Mouse (Mus musculus) cerebellum, adult 2 months (tissue): ENCODE measurements around the gene Fam49a.

ENCODE experiments used
- CTCF ChIP-seq: fragments of 200-500 bp; IDR thresholded peaks from 2 replicates; pipeline ENCODE4 v1.5.1; 2011; ENCODE audit warnings: low read depth, mild to moderate bottlenecking, control low read depth, low read length, moderate library complexity, borderline replicate concordance; ENCODE audit not compliant: insufficient read depth
- POLR2A ChIP-seq: fragments of 200-500 bp; IDR thresholded peaks from 2 replicates; pipeline ENCODE4 v1.6.1; 2011; ENCODE audit warnings: low read length, control low read depth, borderline replicate concordance; ENCODE audit not compliant: insufficient read depth

DNA sequence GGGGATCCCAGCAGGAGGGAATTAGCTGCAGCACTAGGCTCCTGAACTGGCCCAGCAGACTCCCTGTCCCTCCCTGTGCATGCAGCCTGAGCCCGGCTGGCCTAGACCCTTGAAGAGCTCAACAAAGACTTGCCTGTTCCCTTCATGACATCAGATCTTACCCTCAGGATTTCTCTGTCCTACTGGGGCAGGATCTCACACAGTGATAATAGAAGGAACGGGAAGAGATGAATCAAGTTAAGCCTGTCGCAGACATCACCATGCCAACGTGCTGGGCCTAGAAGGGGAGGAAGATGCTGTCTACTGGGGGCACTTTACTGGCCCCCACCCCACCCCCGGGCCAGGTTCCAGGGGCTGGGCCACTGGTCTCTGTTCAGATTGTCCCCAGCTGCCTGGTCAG is 53.1 kb downstream of the Fam49a start:
- TF ChIP-seq POLR2A (no peak), CTCF (no peak)
